Mouse (Mus musculus) macrophage (primary cell): ENCODE data around the gene Hdac9. TPM values are rescaled to one million over a fixed set of nuclear protein-coding genes. Genes with fewer than 3 reads are reported as not detected.

Experiments used
- H3K27ac ChIP-seq: fragments of 350-480 bp; formaldehyde crosslinking; 2 replicates; pipeline ENCODE4 v1.9.0; 2021
- H3K36me3 ChIP-seq: fragments of 350-480 bp; formaldehyde crosslinking; 2 replicates; pipeline ENCODE4 v1.9.0; 2021; ENCODE audit errors: inconsistent target
- H3K4me3 ChIP-seq: fragments of 350-480 bp; formaldehyde crosslinking; 2 replicates; pipeline ENCODE4 v1.9.0; 2021; ENCODE audit errors: inconsistent target
- H3K79me2 ChIP-seq: fragments of 350-480 bp; formaldehyde crosslinking; 2 replicates; pipeline ENCODE4 v1.9.0; 2021; ENCODE audit errors: inconsistent target
- WGBS: methylation state at CpG from one replicate; pipeline ENCODE4 v1.1.7; 2026; ENCODE audit warnings: inconsistent platforms; ENCODE audit not compliant: missing documents; 5-methylcytosine and 5-hydroxymethylcytosine counted together
- polyA plus RNA-seq: library from polyadenylated mRNA; stranded (reverse); fragments of 250-400 nt; gene quantifications from 3 replicates; pipeline ENCODE4 v1.2.4, GENCODE M21; 2018; ENCODE audit warnings: inconsistent platforms

The Hdac9 gene
- polyA plus RNA-seq, 1 experiment from 2014 or later: 2.4 TPM

GRCm38 (mm10) chr12:34170601-34171000 lies 746.3 kb downstream of the Hdac9 start:
- no peak overlapping the region for H3K27ac ChIP-seq
- no peaks in the 10 kb centered on the region for H3K36me3 ChIP-seq
- WGBS: 88% methylated on average over 3 of the region's 3 CpGs
- H3K79me2 ChIP-seq: no peaks in the 10 kb centered on the region
- H3K4me3 ChIP-seq: no peak overlapping the region

- no peak overlapping the region for H3K4me3 ChIP-seq
- no peaks in the 10 kb centered on the region for H3K79me2 ChIP-seq
- no peak overlapping the region for H3K27ac ChIP-seq
- WGBS: 40% methylated on average over 4 of the region's 4 CpGs
- no peaks in the 10 kb centered on the region for H3K36me3 ChIP-seq
These were observed 751.2 kb downstream of the Hdac9 start for GRCm38 (mm10) chr12:34165674-34166073.

- Histone ChIP-seq H3K36me3 (no peaks in the 10 kb centered on the region), H3K79me2 (no peaks in the 10 kb centered on the region), H3K27ac (no peak overlapping the region), H3K4me3 (no peak overlapping the region)
- 95% methylated on average over 6 of the region's 6 CpGs for WGBS
These were observed 760.6 kb downstream of the Hdac9 start for GRCm38 (mm10) chr12:34156301-34156700.

GRCm38 (mm10) chr12:34155740-34156139 lies 761.2 kb downstream of the Hdac9 start:
- H3K36me3 ChIP-seq: no peaks in the 10 kb centered on the region
- no peak overlapping the region for H3K4me3 ChIP-seq
- no peak overlapping the region for H3K27ac ChIP-seq
- 83% methylated on average over 5 of the region's 5 CpGs for WGBS
- H3K79me2 ChIP-seq: no peaks in the 10 kb centered on the region

- H3K36me3 ChIP-seq: no peaks in the 10 kb centered on the region
- 73% methylated on average over 3 of the region's 3 CpGs for WGBS
- no peak overlapping the region for H3K27ac ChIP-seq
- H3K79me2 ChIP-seq: no peaks in the 10 kb centered on the region
- no peak overlapping the region for H3K4me3 ChIP-seq
These were observed 762.1 kb downstream of the Hdac9 start for GRCm38 (mm10) chr12:34154757-34155156.

- H3K27ac ChIP-seq: no peak overlapping the region
- no peaks in the 10 kb centered on the region for H3K36me3 ChIP-seq
- H3K79me2 ChIP-seq: no peaks in the 10 kb centered on the region
- 76% methylated on average over 3 of the region's 3 CpGs for WGBS
- no peak overlapping the region for H3K4me3 ChIP-seq
These were observed 765.6 kb downstream of the Hdac9 start for GRCm38 (mm10) chr12:34151336-34151735.

- H3K36me3 ChIP-seq: no peaks in the 10 kb centered on the region
- WGBS: 3% methylated on average over 2 of the region's 2 CpGs
- H3K79me2 ChIP-seq: no peaks in the 10 kb centered on the region
- H3K4me3 ChIP-seq: no peak overlapping the region
- H3K27ac ChIP-seq: no peak overlapping the region
These were observed 774.2 kb downstream of the Hdac9 start for GRCm38 (mm10) chr12:34142743-34143142.

GRCm38 (mm10) chr12:34113336-34113735 lies 803.6 kb downstream of the Hdac9 start:
- Histone ChIP-seq H3K79me2 (no peaks in the 10 kb centered on the region), H3K4me3 (no peak overlapping the region), H3K27ac (no peak overlapping the region), H3K36me3 (no peaks in the 10 kb centered on the region)
- whole genome bisulfite sequencing: 56% methylated on average over 1 of the region's 1 CpGs

- WGBS: 87% methylated on average over 4 of the region's 4 CpGs
These were observed 823.9 kb downstream of the Hdac9 start for GRCm38 (mm10) chr12:34092953-34093352.

GRCm38 (mm10) chr12:34091851-34092250 lies 825.0 kb downstream of the Hdac9 start:
- 93% methylated on average over 1 of the region's 1 CpGs for WGBS
- no peaks in the 10 kb centered on the region for H3K79me2 ChIP-seq
- no peak overlapping the region for H3K4me3 ChIP-seq
- H3K36me3 ChIP-seq: no peaks in the 10 kb centered on the region
- H3K27ac ChIP-seq: no peak overlapping the region

More at GRCm38 (mm10) chr12:34092953-34093352, 823.9 kb downstream of the Hdac9 start:
- Histone ChIP-seq H3K36me3 (no peaks in the 10 kb centered on the region), H3K27ac (no peak overlapping the region), H3K4me3 (no peak overlapping the region), H3K79me2 (no peaks in the 10 kb centered on the region)

GRCm38 (mm10) chr12:34087292-34087942 lies 829.5 kb downstream of the Hdac9 start:
- Histone ChIP-seq H3K79me2 (no peaks in the 10 kb centered on the region), H3K36me3 (no peaks in the 10 kb centered on the region), H3K4me3 (no peak overlapping the region), H3K27ac (no peak overlapping the region)
- WGBS: 89% methylated on average over 2 of the region's 2 CpGs

- Histone ChIP-seq H3K36me3 (no peaks in the 10 kb centered on the region), H3K4me3 (no peak overlapping the region), H3K27ac (no peak overlapping the region), H3K79me2 (no peaks in the 10 kb centered on the region)
- 87% methylated on average over 2 of the region's 2 CpGs for WGBS
These were observed 839.9 kb downstream of the Hdac9 start for GRCm38 (mm10) chr12:34076981-34077380.

- WGBS: 90% methylated on average over 9 of the region's 9 CpGs
- no peak overlapping the region for H3K4me3 ChIP-seq
These were observed 840.9 kb downstream of the Hdac9 start for GRCm38 (mm10) chr12:34075805-34076509.

GRCm38 (mm10) chr12:34052508-34052907 lies 864.4 kb downstream of the Hdac9 start:
- Histone ChIP-seq H3K27ac (no peak overlapping the region), H3K36me3 (no peaks in the 10 kb centered on the region), H3K79me2 (no peaks in the 10 kb centered on the region), H3K4me3 (no peak overlapping the region)
- WGBS: 97% methylated on average over 5 of the region's 5 CpGs

More at GRCm38 (mm10) chr12:34075805-34076509, 840.9 kb downstream of the Hdac9 start:
- H3K79me2 ChIP-seq: no peaks in the 10 kb centered on the region
- no peak overlapping the region for H3K27ac ChIP-seq
- no peaks in the 10 kb centered on the region for H3K36me3 ChIP-seq

- no peaks in the 10 kb centered on the region for H3K79me2 ChIP-seq
- no peaks in the 10 kb centered on the region for H3K36me3 ChIP-seq
- no peak overlapping the region for H3K27ac ChIP-seq
- no peak overlapping the region for H3K4me3 ChIP-seq
- 70% methylated on average over 3 of the region's 3 CpGs for WGBS
These were observed 864.9 kb downstream of the Hdac9 start for GRCm38 (mm10) chr12:34052036-34052435.
